Mouse (Mus musculus) stomach, postnatal 0 days (tissue): Measurements from ENCODE around the gene Meis3.

Source experiments
- CTCF ChIP-seq: IDR thresholded peaks from 2 replicates; pipeline ENCODE4 v1.5.1; 2016; ENCODE audit warnings: antibody characterized with exemption, low read depth, mild to moderate bottlenecking, moderate library complexity
- EP300 ChIP-seq: optimal IDR thresholded peaks from 2 replicates; pipeline ENCODE3; 2016; ENCODE audit warnings: antibody characterized with exemption

GRCm38 (mm10) chr7:16130956-16131634 is 43.8 kb upstream of the Meis3 start:
- TF ChIP-seq CTCF, result no peak
- no peak for TF ChIP-seq EP300
